Mouse (Mus musculus): ENCODE results near the gene Car9.

DNA sequence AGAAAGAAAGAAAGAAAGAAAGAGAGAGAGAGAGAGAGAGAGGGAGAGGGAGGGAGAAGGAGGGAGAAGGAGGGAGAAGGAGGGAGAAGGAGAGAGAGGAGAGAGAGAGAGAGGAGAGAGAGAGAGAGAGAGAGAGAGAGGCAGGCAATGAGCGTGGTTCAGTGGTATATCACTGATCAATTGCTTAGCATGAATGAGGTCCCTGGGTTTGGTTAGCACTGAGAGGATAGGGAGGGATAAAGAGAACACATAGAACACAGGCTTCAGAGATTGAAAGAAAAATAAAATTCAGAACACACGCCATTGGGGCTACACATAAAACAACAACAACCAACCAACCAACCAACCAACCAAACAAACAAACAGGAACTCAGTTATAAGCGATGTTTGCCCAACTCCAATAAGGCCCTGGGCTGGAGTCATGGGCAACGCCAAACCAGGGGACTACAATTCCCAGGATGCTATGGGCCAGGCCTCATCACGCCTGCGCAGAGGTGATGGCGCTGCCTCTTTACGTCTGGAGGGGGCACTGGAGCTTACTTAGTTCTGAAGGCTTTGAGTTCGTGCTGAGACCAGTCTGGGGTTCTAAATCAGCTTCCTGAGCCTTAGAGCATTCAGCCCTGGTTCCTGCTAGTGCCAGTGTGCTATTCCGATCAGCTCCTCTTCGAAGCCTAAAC, 28.8 kb upstream of the Car9 start:
- TF ChIP-seq EP300 (IDR thresholded peaks at IDR 0.05; ENCODE audit: low read depth) (no peak), CTCF (IDR thresholded peaks at IDR 0.05; ENCODE audit: low read depth) (peak; percentile 80)

Measured in liver, embryonic 14.5 days (tissue).